Mouse (Mus musculus): ENCODE results near the gene Lrrc73.

Gene Lrrc73

GRCm38 (mm10) chr17:46262201-46262694 is 8.9 kb downstream of the Lrrc73 start:
- no peak for DNase-seq (ENCODE audit: low read depth, low spot score)

- DNase-seq (ENCODE audit: low read depth, low spot score) = no peak
These were observed 12.2 kb downstream of the Lrrc73 start for GRCm38 (mm10) chr17:46265502-46265901.

- no peak for DNase-seq (ENCODE audit: low read depth, low spot score)
These were observed 12.7 kb downstream of the Lrrc73 start for GRCm38 (mm10) chr17:46265918-46266618.

GRCm38 (mm10) chr17:46266986-46267385 is 13.7 kb downstream of the Lrrc73 start:
- DNase-seq (ENCODE audit: low read depth, low spot score) = no peak

GRCm38 (mm10) chr17:46267511-46267910 is 14.2 kb downstream of the Lrrc73 start:
- no peak for DNase-seq (ENCODE audit: low read depth, low spot score)

GRCm38 (mm10) chr17:46268026-46268720 is 14.8 kb downstream of the Lrrc73 start:
- DNase-seq (ENCODE audit: low read depth, low spot score) = no peak

GRCm38 (mm10) chr17:46269771-46270534 is 16.6 kb downstream of the Lrrc73 start:
- no peak for DNase-seq (ENCODE audit: low read depth, low spot score)

GRCm38 (mm10) chr17:46272058-46272457 is 18.7 kb downstream of the Lrrc73 start:
- no peak for DNase-seq (ENCODE audit: low read depth, low spot score)

GRCm38 (mm10) chr17:46272675-46273074 is 19.3 kb downstream of the Lrrc73 start:
- no peak for DNase-seq (ENCODE audit: low read depth, low spot score)

GRCm38 (mm10) chr17:46273803-46274236 is 20.5 kb downstream of the Lrrc73 start:
- DNase-seq (ENCODE audit: low read depth, low spot score) = no peak

- no peak for DNase-seq (ENCODE audit: low read depth, low spot score)
These were observed 21.1 kb downstream of the Lrrc73 start for GRCm38 (mm10) chr17:46274465-46274864.

- no peak for DNase-seq (ENCODE audit: low read depth, low spot score)
These were observed 21.7 kb downstream of the Lrrc73 start for GRCm38 (mm10) chr17:46275034-46275433.

- DNase-seq (ENCODE audit: low read depth, low spot score) = no peak
These were observed 22.2 kb downstream of the Lrrc73 start for GRCm38 (mm10) chr17:46275506-46275905.

GRCm38 (mm10) chr17:46277586-46277985 is 24.3 kb downstream of the Lrrc73 start:
- no peak for DNase-seq (ENCODE audit: low read depth, low spot score)

GRCm38 (mm10) chr17:46278011-46278765 is 24.9 kb downstream of the Lrrc73 start:
- no peak for DNase-seq (ENCODE audit: low read depth, low spot score)

GRCm38 (mm10) chr17:46282483-46283123 is 29.3 kb downstream of the Lrrc73 start, which contains the start of gene Tjap1:
Gene Tjap1, minus strand, starts transcription at chr17:46283026.
- peak; percentile 81 for DNase-seq (ENCODE audit: low read depth, low spot score)

GRCm38 (mm10) chr17:46283140-46283539 is 29.8 kb downstream of the Lrrc73 start:
- no peak for DNase-seq (ENCODE audit: low read depth, low spot score)

- DNase-seq (ENCODE audit: low read depth, low spot score) = no peak
These were observed 30.6 kb downstream of the Lrrc73 start for GRCm38 (mm10) chr17:46283911-46284310.

GRCm38 (mm10) chr17:46284653-46285052 is 31.3 kb downstream of the Lrrc73 start:
- no peak for DNase-seq (ENCODE audit: low read depth, low spot score)

- DNase-seq (ENCODE audit: low read depth, low spot score) = no peak
These were observed 32.1 kb downstream of the Lrrc73 start for GRCm38 (mm10) chr17:46285407-46285806.

- no peak for DNase-seq (ENCODE audit: low read depth, low spot score)
These were observed 34.4 kb downstream of the Lrrc73 start for GRCm38 (mm10) chr17:46287678-46288095.
